Mouse (Mus musculus): Measurements from ENCODE around the gene Cyth2.

Cyth2 gene

GRCm38 (mm10) chr7:45813787-45814779 is at the start of gene Cyth2:
Gene Cyth2 (minus strand): TSS chr7:45814581.
- in situ Hi-C loops (cut with MboI, MseI): loop anchor here (10.0 kb wide), 1 partner anchor 379 kb away; the partner anchor contains the start of genes Gys1 and Ruvbl2

DNA sequence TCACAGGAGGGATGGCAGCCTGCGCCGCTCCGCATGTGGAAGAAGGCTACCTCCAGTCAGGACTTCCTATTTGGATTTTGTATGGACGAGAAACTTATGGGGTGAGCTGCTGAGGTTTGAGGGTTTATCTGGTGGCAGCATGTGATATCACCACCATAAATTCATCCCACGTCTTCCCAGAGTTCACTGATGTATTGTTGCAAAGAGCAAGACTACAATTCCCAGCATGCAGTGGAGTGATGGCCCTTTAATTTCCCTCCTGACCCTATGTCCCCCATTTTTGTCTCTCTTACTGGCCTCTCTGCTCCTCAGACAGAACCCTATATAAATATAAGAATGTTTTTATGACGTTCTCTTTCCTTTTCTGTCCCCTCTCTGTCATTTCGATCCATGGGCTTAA is 48.4 kb upstream of the Cyth2 start:
- in situ Hi-C loops (cut with MboI, MseI): no loop called here

DNA sequence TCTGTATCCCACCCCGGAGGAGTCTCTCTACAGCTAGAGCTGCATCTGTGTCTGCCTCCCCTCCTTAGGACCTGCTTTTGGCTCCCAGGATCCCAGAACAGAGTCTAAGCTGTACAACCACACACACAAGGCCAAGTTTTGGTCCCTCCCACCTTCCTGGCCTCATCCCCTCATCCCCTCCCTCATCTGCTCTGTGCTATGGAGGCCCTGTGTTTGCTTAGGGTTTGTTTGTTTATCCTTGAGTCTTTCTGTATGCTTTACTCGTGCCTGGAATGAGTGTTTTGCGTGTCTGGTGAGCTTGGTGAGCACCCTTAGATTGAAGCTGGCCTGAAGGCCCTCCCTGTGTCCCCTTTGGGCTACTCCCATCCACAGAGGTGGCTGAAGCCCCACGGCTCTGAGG is 44.6 kb upstream of the Cyth2 start:
- in situ Hi-C loops (cut with MboI, MseI): no loop called here

DNA sequence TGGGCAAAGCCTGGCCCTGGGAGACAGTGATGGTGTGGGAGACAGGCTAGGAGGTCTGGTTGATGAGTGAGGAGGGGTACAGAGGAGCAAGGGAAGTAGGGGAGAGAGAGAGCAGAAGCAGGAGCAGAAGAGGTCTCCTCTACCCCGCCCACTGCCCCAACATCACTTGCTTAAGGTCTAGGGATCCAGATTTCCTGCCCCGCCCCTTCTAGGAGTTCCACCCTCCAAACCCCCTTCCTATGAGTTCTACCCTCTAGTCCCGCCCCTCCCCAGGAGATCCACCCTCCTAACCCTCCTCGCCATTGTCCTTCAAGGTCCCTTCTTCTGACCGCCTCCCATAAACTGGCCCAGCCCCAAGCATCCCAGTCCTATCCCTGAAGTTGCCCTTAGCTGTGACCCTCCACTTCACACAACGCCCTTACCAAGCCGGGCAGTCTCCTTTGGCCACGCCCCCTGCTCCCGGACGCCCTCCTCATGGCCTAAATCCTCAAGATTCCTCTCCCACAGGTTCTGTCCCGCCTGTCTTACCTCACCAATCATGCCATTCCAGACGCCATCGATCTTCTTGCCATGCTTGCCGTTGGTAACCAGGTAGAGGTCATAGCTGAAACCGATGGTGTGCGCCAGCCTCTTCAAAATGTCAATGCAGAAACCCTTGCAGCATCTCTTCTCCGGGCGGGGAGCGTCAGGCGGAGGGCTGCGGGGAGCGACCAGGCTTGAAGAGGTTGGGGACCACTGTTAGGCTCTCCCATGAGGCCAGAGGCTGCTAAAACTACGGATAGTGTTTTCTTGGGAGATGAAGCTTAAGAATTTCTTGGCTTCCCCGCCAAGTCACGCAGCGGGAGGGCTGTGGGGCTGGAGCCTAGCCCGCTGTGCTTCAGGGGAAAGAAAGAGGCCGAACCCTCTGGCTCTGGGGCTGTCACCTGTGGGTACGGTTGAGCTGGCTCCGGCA is 42.8 kb upstream of the Cyth2 start:
- in situ Hi-C loops (cut with MboI, MseI): no loop called here

DNA sequence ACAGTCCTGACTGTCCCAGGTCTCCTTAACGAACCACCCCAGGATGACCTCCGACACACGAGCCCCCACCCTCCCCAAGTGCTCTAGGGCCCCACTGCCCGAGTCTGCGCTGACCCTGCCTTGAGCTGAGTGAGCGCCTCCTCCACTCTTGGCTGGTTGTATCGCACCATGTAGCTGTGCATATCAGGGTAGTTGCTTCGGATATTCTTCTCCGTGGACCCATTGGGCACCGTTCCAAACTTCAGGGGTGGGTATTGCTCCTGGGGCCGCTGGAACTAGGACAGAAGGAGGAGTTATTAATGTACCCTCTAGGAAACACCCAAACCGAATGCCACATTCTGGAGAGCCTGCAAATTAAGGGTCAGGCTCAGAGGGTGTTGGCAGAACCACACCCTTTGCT is 38.7 kb upstream of the Cyth2 start:
- in situ Hi-C loops (cut with MboI, MseI): no loop called here

DNA sequence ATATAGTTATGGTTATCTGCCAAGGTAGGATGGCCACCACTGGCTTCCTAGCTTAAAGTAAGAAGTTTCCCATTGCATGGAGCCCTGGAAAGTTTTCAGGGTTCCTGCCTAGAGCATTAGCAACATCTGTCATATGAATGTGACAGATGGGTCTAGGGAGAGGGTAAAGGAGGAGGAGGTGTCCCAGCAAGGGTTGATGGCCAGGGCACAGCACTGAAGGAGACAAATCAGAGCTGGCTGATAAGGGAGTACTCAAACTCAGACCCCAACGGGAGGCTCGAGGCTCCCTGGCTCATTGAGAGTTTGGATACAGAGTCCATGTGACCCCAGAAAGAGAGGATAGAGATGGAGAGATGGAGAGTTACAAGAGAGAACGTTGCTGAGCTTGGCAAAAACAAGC is 36.3 kb upstream of the Cyth2 start:
- in situ Hi-C loops (cut with MboI, MseI): no loop called here

- in situ Hi-C loops (cut with MboI, MseI): no loop called here
These were observed 34.2 kb upstream of the Cyth2 start for GRCm38 (mm10) chr7:45848447-45849027.

- in situ Hi-C loops (cut with MboI, MseI): no loop called here
These were observed 28.8 kb upstream of the Cyth2 start for GRCm38 (mm10) chr7:45842950-45843744.

DNA sequence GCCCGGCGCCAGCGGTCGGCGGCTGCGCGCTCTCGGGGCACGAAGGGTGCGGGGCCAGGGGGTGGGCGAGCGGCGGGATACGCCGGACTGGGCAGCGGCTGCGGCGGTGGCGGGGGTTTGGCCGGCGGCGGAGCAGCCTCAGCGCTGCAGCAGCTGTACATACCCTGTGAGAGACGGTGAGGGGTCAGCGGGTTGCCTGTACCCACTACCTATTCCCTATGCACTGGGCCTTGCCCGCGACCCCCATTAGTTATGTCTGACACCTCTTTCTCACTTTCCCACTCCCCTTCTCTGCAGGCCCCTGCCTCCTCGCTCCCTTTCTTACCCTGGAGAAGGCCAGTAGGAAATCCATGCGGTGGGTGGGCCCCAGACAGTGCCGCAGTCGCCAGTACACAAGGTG is 19.5 kb upstream of the Cyth2 start:
- in situ Hi-C loops (cut with MboI, MseI): no loop called here

DNA sequence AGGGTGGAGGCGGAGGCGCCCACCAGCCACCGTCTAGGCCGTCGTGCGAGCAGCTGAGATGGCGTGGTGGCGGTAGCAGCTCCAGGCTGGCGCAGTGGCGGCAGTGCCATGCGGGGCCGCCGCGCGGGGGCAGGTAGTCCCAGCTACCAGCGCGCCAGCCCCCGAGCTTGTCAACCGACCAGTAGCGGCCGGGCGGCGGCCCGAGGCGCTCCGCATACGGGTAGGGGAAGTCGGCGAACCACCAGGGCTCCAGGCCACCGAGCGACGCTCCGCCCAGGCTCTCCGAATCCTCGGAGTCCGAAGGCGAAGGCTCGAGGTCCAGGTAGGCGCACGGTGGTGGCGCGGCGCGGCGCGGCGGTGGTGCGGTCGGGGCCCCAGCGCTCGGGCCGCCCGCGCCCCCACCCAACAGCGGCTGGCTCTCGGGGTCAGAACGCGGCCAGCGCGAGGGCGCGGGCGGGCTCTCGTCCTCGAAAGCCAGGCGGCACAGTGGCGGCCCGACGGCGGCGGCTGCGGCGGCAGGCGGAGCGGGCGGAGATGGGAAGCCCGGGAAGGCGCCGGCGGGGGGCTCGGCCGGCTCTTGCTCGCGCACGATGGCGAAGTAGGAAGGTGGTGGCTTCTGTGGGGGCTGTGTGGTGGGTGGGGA is 18.9 kb upstream of the Cyth2 start:
- in situ Hi-C loops (cut with MboI, MseI): no loop called here

- in situ Hi-C loops (cut with MboI, MseI): no loop called here
These were observed 18.0 kb upstream of the Cyth2 start for GRCm38 (mm10) chr7:45832428-45832827.

DNA sequence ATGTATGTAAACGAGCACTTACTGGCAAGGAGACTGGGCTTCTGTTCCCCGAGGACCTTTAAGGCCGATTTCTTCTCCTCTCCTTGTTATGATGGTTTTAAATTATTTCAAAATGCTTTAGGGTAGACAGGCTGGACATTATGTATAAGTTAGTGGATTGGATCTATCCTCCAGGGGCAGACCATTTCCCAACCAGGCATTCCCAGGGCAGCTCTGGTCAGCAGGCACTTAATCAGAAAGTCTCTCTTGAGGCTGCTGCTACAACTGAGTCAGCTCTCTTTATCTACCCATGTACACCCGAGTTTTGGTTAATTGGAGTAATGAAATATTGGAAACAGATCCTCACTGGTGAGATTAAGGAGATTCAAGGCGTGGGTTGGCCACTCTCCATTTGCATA is 16.7 kb upstream of the Cyth2 start:
- in situ Hi-C loops (cut with MboI, MseI): no loop called here

- in situ Hi-C loops (cut with MboI, MseI): no loop called here
These were observed 16.2 kb upstream of the Cyth2 start, which contains the start of gene Grwd1 for GRCm38 (mm10) chr7:45830427-45831127. Gene Grwd1 (minus strand): TSS chr7:45830944.

- in situ Hi-C loops (cut with MboI, MseI): no loop called here
These were observed 12.2 kb upstream of the Cyth2 start for GRCm38 (mm10) chr7:45826631-45827030.

GRCm38 (mm10) chr7:45824598-45824997 is 10.2 kb upstream of the Cyth2 start, which contains the start of gene Kcnj14:
Gene Kcnj14 (minus strand): TSS chr7:45824782.
- in situ Hi-C loops (cut with MboI, MseI): no loop called here

DNA sequence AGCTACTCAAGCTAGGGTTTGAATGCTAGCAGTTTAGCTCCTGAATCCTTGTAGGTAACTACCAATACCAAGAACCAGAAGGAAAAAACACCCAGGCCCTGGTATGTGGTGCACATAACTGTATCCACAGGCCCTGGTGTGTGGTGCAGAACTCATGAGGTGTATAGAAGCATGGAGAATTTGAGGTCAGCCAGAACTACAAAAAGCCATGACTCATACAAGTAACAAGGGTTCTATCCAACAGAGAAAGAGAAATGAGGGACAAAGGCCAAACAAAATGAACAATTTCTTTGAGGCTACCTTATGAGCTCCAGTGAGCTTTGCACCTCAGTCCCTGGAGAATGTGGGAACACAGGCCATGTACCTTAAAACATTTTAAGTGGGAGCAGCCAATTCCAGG is 6.5 kb upstream of the Cyth2 start:
- in situ Hi-C loops (cut with MboI, MseI): no loop called here

- in situ Hi-C loops (cut with MboI, MseI): loop anchor here (10.0 kb wide), 1 partner anchor 385 kb away; the partner anchor contains the start of genes Gys1 and Ruvbl2
These were observed 5.5 kb upstream of the Cyth2 start for GRCm38 (mm10) chr7:45819843-45820242.

GRCm38 (mm10) chr7:45815984-45816351 is 1.6 kb upstream of the Cyth2 start:
- in situ Hi-C loops (cut with MboI, MseI): loop anchor here (10.0 kb wide), 1 partner anchor 381 kb away; the partner anchor contains the start of genes Gys1 and Ruvbl2

DNA sequence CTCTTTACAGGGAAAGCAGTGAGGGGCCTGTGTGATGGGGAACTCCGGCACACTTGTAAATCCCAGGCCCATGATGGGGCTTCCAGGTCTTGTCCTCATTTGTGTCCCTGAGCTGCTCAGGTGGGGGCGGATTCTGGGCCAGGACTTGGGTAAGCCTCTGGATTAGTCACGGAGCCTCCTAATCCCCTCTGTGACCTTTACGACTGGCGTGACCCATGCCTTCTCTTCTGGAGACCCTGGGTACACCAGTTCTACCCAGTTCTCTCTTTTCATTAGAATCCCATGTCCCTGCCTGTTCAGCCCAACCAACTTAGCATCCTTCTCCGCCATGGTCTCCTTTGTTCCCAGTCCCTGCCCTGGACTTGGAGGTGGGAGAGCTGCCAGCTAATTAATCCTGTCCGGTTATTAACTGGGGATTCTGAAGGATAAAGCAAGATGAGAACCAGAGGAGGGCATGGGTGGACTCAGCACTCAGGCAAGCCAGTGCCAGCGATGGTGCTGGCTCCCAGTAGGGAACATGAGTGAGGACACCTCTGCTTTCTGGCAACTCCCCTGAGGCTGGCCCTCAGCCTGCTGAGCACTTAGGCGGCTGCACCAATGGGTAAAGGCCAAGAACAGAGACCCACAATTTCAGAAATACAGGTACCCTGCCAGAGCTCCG is 1.1 kb upstream of the Cyth2 start:
- in situ Hi-C loops (cut with MboI, MseI): loop anchor here (10.0 kb wide), 1 partner anchor 381 kb away; the partner anchor contains the start of genes Gys1 and Ruvbl2

Measured in regulatory T cell (primary cell).